ENCODE assay signal across 8 mouse cellular contexts in the genomic region with DNA sequence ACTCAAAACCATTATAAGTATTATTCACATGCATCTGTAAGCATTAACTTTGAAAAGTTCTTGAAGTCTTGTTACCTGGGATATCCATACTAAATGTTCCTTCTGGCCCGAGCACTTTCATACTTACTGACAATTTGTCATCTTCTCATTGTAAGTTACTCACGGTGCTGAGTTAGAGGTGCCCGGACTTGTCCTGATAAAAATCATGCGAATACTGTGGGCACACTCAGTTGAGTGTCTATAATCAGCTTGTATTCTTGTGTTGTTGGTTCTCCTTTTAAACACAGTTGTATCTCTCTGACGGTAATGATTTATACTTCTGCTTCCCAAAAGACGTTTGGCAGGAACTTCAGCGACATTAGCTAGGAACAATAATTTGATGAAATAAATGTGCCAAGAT. TPM values are rescaled to one million over a fixed set of nuclear protein-coding genes. Genes with fewer than 3 reads are reported as not detected.
DNase-seq lines count a peak whose midpoint lies in the region; ATAC-seq and TF ChIP-seq lines count a peak whose summit lies in the region.

No protein-coding gene starts in this region.

- H3K27me3 ChIP-seq in lung, embryonic 14.5 days (ENCODE audit: insufficient read depth, low read length) = no peaks in the 10 kb centered on the region
- H3K27me3 ChIP-seq in embryonic facial prominence, embryonic 14.5 days (replicated peaks; ENCODE audit: control insufficient read depth, insufficient read depth, low read length) = no peaks in the 10 kb centered on the region
- H3K27me3 ChIP-seq in neural tube, embryonic 15.5 days (replicated peaks) = no peaks in the 10 kb centered on the region

- H3K9me3 ChIP-seq in lung, embryonic 14.5 days (ENCODE audit: low read depth, low read length) = no peaks in the 10 kb centered on the region
- H3K9me3 ChIP-seq in embryonic facial prominence, embryonic 14.5 days (ENCODE audit: control insufficient read depth, low read length) = no peaks in the 10 kb centered on the region
- no peaks in the 10 kb centered on the region for H3K9me3 ChIP-seq in neural tube, embryonic 15.5 days (replicated peaks)

- peaks cover 7% of the 10 kb centered on the region; the same call in 1 of the 2 replicates for H3K4me1 ChIP-seq in lung, embryonic 14.5 days (ENCODE audit: insufficient read depth)
- peaks cover 7% of the 10 kb centered on the region for H3K4me1 ChIP-seq in embryonic facial prominence, embryonic 14.5 days (ENCODE audit: control insufficient read depth, insufficient read depth, low read length)
- H3K4me1 ChIP-seq in neural tube, embryonic 15.5 days = peaks cover 10% of the 10 kb centered on the region

- peaks cover 11% of the 10 kb centered on the region; the same call in 1 of the 2 replicates for H3K36me3 ChIP-seq in lung, embryonic 14.5 days (ENCODE audit: insufficient read depth)
- H3K36me3 ChIP-seq in embryonic facial prominence, embryonic 14.5 days (ENCODE audit: control insufficient read depth, insufficient read depth, low read length) = 0 out of 2 replicates have a peak, but pooled peaks cover 12% of the 10 kb centered on the region
- no peaks in the 10 kb centered on the region for H3K36me3 ChIP-seq in neural tube, embryonic 15.5 days

- peak overlapping the region; percentile 61 for H3K4me2 ChIP-seq in lung, embryonic 14.5 days
- peak overlapping the region; percentile 67 for H3K4me2 ChIP-seq in embryonic facial prominence, embryonic 14.5 days (ENCODE audit: low read depth, low read length)
- H3K4me2 ChIP-seq in neural tube, embryonic 15.5 days = peak overlapping the region; percentile 57

- H3K27ac ChIP-seq in lung, embryonic 14.5 days (ENCODE audit: low read depth) = no peak overlapping the region
- peak overlapping the region; percentile 89; the same call in 1 of the 2 replicates for H3K27ac ChIP-seq in embryonic facial prominence, embryonic 14.5 days (replicated peaks; ENCODE audit: low read depth, low read length)
- no peak overlapping the region for H3K27ac ChIP-seq in neural tube, embryonic 15.5 days (replicated peaks)

- H3K4me3 ChIP-seq in lung, embryonic 14.5 days (ENCODE audit: low read depth, low read length) = peak overlapping the region; percentile 59
- peak overlapping the region; percentile 66 for H3K4me3 ChIP-seq in embryonic facial prominence, embryonic 14.5 days (ENCODE audit: low read depth, low read length)
- H3K4me3 ChIP-seq in neural tube, embryonic 15.5 days (replicated peaks) = peak overlapping the region; percentile 64; the same call in 1 of the 2 replicates

- TF ChIP-seq CTCF in lung, embryonic 14.5 days (IDR thresholded peaks at IDR 0.05; ENCODE audit: low read depth) = no peak

- DNase-seq in lung, embryonic 14.5 days = peak; percentile 5
- no peak for DNase-seq in lung, postnatal 36 days
- no peak for DNase-seq in embryonic facial prominence, embryonic 14.5 days (ENCODE audit: low spot score)
- peak; percentile 5 for DNase-seq in kidney, postnatal 14 days
- no peak for DNase-seq in left cerebral cortex, adult 11 months (ENCODE audit: low spot score)
- no peak for DNase-seq in cerebellum, adult 11 months
- no peak for DNase-seq in lung, postnatal 14 days

- 53% methylated on average over 7 of the region's 7 CpGs for WGBS in lung, embryonic 14.5 days
- WGBS in embryonic facial prominence, embryonic 14.5 days = 62% methylated on average over 7 of the region's 7 CpGs
- WGBS in neural tube, embryonic 15.5 days = 64% methylated on average over 7 of the region's 7 CpGs

- no peak for ATAC-seq in lung, embryonic 14.5 days (ENCODE audit: insufficient read depth)
- ATAC-seq in embryonic facial prominence, embryonic 14.5 days (ENCODE audit: low read depth) = no peak
- no peak for ATAC-seq in neural tube, embryonic 15.5 days (ENCODE audit: low FRiP score)

- peak overlapping the region; percentile 83; the same call in 1 of the 2 replicates for H3K9ac ChIP-seq in lung, embryonic 14.5 days
- H3K9ac ChIP-seq in embryonic facial prominence, embryonic 14.5 days (ENCODE audit: low read depth, low read length) = peak overlapping the region; percentile 77; the same call in 1 of the 2 replicates
- H3K9ac ChIP-seq in neural tube, embryonic 15.5 days (replicated peaks) = no peak overlapping the region

RNA-seq across cellular contexts. Expression of a gene that starts 0.8 kb away (rescaled TPM):
- 85.2 and 90.8 TPM in 2 replicates for polyA plus RNA-seq in lung, embryonic 14.5 days (2014; fragmentation: Nextera tagmentation; extraction: Ambion mirVana)
- 82.5 and 87.2 TPM in 2 replicates for polyA plus RNA-seq in embryonic facial prominence, embryonic 14.5 days (2014; fragmentation: Nextera tagmentation; extraction: Ambion mirVana)
- polyA plus RNA-seq in neural tube, embryonic 15.5 days (2015; fragmentation: Nextera tagmentation; extraction: Ambion mirVana) = 107 and 111 TPM in 2 replicates

RNA-seq across cellular contexts. Expression of a gene that starts 32.3 kb away (rescaled TPM):
- polyA plus RNA-seq in lung, embryonic 14.5 days (2014; fragmentation: Nextera tagmentation; extraction: Ambion mirVana) = 5.0 and 5.6 TPM in 2 replicates
- polyA plus RNA-seq in embryonic facial prominence, embryonic 14.5 days (2014; fragmentation: Nextera tagmentation; extraction: Ambion mirVana) = 6.1 and 7.4 TPM in 2 replicates
- 100 and 119 TPM in 2 replicates for polyA plus RNA-seq in neural tube, embryonic 15.5 days (2015; fragmentation: Nextera tagmentation; extraction: Ambion mirVana)

Comparison
In these comparisons a context has a peak if more than half of its experiments do, and no peak if none do; other contexts are left out.
1. DNase-seq: peak in lung, embryonic 14.5 days (single experiment) and kidney, postnatal 14 days (single experiment); none in lung, postnatal 36 days (single experiment), embryonic facial prominence, embryonic 14.5 days (single experiment), left cerebral cortex, adult 11 months (single experiment), cerebellum, adult 11 months (single experiment) and lung, postnatal 14 days (single experiment).
2. RNA of a gene that starts 32.3 kb away (polyA plus RNA-seq): 100 to 119 TPM in neural tube, embryonic 15.5 days; 6.1 to 7.4 TPM in embryonic facial prominence, embryonic 14.5 days and 5.0 to 5.6 TPM in lung, embryonic 14.5 days; every median in the first group is over 10 times any median in the second.
3. Peak in every context shown above with its lines, with median percentiles within 50 percentile points of each other: H3K4me2 ChIP-seq and H3K4me3 ChIP-seq.